Mouse (Mus musculus) frontal cortex, postnatal 25 days (tissue): Measurements from ENCODE around the gene Rrp9.

Experiments
- DNase-seq, 2 experiments: peaks; one replicate each; pipeline ENCODE4 v3.0.0; 2022; ENCODE audit warnings: low spot score in 2 of 2

The Rrp9 gene

DNA sequence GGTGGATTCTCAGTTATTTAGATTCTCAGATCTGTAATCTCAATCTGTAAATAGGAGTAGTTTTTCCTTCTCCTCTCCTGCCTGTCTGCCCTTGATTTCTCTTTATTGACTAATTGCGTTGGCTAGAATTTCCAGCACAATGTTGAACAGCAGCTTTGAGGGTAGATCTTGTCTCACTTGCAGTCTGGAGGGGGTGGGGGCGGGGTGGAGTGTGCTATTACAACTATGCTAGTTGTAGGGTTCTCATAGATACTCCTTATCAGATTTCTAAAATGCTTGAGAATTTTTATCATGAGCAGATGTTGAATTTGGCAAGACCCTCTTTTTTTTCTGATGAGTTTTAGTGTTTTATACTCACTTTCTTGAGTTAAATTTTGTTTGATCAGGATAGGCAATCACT lies 43.7 kb downstream of the Rrp9 start:
- DNase-seq = no peak

GRCm38 (mm10) chr9:106519909-106520308 lies 44.1 kb downstream of the Rrp9 start:
- no peak for DNase-seq

GRCm38 (mm10) chr9:106531833-106532232 lies 56.1 kb downstream of the Rrp9 start:
- DNase-seq = no peak

- DNase-seq = no peak
These were observed 58.5 kb downstream of the Rrp9 start for GRCm38 (mm10) chr9:106534296-106534695.

- DNase-seq = no peak
These were observed 59.2 kb downstream of the Rrp9 start for GRCm38 (mm10) chr9:106534975-106535374.
